Mouse (Mus musculus) kidney, adult 8-10 months (tissue): Measurements from ENCODE around the gene Fam161a.

Source experiments
- DNase-seq, 2 experiments: peaks; one replicate each; pipeline ENCODE4 v3.0.0; 2022

Gene Fam161a

DNA sequence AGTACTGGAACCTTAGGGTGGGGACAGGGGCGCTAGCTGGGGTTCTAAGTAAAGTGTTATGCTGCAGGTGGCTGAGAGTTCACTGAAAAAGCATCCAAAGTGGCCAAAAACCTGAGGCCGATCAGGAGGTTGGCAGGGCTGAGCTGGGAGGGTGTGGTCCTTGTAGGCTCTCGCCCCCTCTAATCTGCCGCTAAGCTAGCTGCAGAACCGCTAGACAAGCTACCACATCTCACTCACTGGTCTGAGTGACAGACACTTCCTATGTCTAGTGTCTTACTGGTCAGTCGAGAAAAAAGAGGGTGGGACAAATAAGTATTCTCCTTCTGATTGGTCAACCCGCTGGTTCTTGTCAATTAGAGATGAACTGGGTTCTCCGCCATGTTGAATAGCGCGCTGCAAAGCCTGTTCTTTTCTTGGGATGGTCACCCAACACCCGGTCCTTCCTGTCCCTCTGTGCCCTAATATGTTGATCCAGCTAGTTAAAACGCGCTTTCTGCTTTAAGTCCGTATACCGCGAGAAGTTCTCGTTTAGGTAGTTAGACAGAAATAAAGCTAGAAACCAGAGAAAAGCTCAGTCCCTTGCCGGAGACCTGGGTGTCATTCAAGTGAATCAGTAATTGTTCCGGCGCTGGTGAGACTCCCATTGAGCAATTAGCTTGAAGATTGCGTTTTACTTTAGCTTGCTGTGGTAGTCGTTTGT lies at the start of gene Fam161a:
TSS of gene Fam161a (plus strand) at position 51 of the 700 bp plus-strand sequence.
- DNase-seq, result peak; percentile 83 to 91

DNA sequence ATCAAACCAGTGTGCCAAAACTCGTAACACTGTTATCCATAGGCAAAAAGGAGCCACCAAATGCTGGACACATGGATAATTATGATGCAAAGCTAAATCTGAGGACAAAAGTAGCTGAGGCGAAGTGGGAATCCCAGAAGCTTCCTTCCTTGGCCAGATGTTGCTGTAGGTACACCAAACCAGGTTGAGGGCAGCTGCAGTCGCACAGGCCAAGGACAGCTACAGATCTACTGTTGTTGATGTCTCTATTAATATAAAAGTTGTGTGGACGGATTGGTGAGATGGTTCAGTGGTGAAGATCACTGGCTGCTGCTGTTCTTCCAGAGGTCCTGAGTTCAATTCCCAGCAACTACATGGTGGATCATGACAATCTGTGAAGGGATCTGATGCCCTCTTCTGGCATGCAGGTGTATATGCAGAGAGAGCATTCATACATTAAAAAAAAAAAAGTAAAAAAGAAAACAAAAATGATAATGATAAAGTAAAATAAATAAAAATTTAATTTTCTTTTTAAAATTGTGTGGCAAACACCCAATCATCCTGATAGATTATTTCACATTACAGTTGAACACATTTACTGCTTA lies 49.4 kb upstream of the Fam161a start:
- DNase-seq, result no peak

DNA sequence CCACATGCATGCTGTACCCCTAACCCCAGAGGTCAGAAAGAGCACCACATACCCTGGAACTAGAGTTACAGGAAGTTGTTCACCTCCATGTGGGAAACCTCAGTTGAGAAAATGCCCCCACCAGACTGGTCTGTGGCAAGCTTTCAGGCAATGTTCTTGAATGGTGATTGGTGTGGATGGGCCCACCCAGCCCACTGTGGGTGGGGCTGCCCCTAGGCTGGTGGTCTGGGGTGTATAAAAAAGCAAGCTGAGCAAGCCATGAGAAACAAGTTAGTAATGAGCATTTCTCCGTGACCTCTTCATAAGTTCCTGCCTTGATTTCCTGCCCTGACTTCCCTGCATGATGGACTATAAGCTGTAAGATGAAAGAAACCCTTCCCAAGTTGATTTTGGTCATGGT lies 45.2 kb upstream of the Fam161a start:
- DNase-seq, result no peak

DNA sequence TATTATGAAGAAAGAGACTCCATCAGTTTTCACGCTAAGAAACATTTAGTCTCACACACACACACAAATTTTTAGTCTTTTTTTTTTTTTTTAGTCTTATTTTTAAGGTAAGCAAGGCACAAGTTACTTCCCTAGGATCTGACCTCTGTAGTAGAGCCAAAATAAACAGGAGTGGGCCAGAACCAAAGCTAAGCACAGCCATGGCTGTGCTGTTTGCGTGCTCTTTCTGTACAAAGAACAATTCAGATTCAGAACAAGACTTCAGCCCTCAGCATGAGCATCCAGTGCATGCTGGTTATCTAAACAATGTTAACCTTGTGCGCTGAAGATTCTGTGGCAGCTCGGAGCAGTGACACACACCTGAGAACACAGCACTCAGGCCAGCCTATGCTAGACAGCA lies 42.9 kb upstream of the Fam161a start:
- DNase-seq, result no peak

DNA sequence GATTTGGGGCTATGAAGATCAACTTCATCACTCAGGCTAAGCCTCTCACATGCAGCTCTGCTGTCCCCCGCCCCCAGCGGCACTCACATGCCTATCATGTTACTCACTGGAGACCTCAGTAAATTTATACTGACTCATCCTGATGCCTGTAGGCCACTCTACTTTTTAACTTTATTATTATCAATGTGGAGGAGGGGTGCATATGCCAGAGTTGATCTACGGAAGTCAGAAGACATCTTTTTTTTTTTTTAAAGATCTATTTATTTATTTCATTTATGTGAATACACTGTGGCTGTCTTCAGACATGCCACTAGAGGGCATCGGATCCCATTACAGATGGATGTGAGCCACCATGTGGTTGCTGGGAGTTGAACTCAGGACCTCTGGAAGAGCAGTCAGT lies 41.8 kb upstream of the Fam161a start:
- no peak for DNase-seq

DNA sequence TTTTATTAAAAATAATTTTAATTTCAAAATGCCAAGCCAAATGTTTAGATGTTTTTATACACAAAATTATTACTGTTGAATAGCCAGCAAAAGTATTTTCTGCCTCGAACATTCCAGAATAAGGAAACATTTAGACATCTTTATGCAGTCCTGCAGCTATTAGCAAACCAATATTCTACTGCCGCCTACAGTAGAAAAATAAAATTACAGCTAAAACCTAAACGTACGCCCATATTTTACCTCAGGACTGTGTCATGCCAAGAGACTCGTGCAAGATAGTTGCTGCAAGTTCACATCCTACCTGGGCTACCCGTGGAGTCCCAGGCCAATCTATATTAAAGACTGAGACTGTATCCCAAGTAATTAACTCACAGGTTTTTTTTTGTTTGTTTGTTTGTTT lies 37.8 kb upstream of the Fam161a start:
- DNase-seq, result peak in 1 of 2 experiments; percentile 29

DNA sequence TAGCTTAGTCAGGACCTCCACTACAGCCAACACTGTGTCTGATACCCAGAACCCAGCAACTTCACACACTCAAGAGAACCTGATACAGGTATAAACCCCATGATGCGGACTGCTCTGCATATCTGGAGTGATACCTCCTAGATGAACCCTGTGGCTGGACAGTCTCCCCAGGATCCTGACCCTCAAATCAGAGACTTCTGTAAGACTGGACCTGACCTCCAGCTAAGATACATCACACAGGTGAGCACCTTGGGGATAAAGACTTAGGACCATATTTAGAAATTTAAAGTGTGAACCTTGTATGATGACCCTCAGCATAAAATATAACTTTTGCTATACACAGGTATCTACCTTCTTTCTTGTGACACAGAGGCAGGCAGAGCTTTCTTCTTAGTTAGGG lies 36.8 kb upstream of the Fam161a start:
- DNase-seq, result no peak

DNA sequence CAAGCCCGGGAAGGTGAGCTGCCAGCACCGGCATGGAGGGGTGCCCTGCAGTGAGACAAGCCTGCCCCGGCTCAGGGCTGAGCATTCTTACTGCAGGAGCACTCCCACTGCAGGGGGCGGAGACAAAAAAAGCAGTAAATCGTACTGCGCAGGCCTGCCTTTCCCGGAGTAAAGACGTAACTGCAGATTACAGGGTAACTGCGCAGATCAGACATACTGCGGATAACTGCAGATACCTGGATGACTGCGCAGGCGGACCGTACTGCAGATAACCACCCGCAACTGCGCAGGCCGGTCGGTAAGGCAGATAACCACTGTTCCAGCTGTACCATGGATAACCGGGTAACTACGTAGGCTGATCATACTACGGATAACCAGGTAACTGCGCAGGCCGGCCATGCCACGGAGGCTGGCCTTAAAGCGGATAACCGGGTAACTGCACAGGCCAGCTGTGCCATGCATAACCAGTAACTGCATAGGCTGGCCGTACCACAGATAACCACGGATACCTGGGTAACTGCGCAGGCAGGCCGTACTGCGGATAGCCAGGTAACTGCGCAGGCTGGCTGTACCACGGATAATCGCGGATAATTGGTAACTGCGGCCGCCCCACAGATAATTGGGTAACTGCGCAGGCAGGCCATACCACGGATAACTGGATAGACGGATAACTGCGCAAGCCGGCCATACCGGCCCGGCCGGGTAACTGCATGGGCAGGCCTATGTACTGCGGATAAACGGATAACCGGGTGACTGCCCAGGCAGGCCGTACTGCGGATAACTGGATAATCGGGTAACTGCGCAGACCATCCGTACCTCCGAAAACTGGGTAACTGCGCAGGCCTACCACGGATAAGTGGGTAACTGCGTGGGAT lies 35.3 kb upstream of the Fam161a start, which contains the start of gene Zrsr1:
TSS of gene Zrsr1 (plus strand) at position 171 of the 875 bp plus-strand sequence.
- DNase-seq, result peak; percentile 80 to 83

DNA sequence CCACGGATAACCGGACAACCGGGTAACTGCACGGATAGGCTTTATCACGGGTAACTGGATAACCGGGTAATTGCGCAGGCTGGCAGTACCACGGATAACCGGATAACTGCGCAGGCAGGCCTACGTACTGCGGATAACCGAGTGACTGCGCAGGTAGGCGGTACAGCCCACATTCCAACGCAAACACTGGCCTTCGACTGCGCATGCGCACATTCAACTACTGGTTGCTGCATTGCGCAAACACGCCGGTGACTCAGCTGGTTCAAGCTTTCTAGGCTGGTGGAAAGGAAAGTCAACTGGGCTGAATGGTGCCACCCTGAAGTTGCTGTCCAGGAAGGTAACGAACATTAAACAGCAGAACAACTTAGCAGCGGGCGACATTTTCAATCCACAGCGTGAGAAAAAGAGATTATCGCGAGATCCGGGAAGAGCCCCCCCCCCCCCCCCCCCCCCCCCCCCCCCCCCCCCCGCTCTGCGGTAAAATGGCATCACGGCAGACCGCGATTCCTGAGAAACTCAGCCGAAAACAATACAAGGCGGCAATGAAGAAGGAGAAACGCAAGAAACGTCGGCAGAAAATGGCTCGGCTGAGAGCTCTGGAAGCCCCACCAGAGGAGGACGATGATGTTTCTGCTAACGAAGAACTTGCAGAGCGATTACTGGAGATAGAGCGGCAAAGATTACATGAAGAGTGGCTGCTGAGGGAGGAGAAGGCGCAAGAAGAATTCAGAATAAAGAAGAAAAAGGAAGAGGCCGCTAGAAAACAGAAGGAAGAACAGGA lies 34.4 kb upstream of the Fam161a start:
- DNase-seq, result peak; percentile 80 to 84

DNA sequence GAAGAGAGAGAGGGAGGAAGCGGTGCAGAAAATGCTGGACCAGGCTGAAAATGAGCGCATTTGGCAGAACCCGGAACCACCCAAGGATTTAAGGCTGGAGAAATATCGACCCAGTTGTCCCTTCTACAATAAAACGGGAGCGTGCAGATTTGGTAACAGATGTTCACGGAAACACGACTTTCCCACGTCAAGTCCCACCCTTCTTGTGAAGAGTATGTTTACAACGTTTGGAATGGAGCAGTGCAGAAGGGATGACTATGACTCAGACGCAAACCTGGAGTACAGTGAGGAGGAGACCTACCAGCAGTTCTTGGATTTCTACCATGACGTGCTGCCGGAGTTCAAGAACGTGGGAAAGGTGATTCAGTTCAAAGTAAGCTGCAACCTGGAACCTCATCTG lies 33.7 kb upstream of the Fam161a start:
- DNase-seq, result no peak

DNA sequence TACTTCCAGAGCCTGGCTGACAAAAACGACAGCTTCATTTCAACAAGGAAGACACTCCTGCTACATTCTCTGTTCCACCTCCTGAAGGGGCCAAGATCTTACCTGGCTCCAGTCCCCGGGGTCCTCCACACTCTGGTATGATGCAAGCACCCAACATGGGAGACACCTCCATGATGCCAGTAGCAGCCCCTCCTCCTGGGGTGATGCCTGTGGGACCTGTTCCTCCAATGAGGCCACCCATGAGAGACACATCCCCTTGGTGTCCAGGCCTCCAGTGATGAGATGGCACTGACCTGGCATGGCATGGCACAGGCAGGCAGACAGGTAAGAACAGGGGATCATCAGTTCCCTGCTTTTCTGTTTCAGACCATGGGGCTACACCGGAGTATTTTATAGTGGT lies 29.1 kb upstream of the Fam161a start:
- DNase-seq, result no peak

DNA sequence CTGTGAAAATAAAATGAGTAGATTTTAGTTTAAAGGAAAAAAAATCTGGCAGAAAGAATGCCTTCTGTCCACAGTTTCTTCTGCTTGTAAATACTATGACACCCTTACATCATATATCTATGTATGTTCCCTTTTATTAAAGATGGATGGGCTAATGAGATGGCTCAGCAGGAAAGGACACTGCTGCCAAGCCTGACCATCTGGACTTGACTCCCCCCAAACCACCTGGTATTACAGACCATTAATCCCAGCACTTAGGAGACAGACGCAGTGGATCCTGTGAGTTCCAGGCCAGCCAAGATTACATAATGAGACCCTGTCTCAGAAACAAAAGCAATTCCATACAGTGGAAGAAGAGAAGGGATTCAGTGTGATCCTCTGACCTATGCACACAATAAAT lies 28.6 kb upstream of the Fam161a start:
- no peak for DNase-seq

DNA sequence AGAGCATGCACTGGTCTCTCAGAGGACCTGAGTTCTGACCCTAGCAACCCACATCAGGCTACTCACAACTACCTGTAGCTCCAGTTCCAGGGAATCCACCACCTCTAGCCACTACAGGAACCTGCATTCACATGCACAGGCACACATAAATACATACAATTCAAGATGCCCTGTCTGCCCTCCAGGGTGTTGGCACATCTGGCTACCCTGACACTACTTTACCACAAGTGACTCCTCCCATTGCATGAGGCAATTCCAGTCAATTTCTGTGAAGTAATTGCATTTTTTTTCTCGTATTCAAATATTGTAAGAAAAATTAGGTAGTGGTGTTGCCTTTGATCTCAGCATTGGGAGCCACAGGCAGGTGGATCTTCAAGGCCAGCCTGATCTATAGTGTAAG lies 28.1 kb upstream of the Fam161a start:
- DNase-seq, result no peak

DNA sequence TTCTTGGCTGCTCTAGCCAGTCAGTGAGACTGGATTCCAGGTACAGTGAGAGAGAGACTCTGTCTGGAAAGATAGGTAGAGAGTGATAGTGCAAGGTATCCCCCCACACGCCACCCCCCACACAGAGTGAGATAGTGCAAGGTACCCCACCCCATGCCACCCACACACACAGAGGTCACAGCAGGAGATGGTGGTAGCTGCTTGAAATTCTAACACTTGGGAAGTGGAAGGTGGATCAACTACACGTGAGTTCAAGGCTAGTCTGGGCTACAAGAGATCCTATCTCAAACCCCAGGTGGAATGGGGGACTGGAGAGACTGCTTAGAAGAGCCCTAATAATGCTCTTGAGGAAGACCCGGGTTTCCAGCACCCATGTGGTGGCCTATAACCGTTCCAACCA lies 26.3 kb upstream of the Fam161a start:
- no peak for DNase-seq

DNA sequence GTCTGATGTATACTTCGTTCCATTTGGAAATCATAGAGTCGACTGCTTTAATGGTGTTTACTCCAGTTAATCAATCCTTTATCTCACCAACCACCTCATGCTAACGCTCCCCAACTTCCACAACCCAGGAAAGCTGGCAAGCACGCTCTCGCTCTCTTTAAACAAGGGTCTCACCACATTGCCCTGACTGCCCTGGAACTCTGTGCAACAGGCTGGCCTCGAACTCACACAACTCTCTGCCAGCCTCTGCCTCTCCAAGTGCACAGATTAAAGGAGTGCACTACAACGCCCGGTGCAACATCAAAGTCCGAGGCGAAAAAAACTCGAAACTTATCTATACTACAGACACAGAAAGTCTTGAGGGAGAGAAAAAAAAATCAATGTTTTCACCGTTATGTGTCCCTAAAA lies 25.8 kb upstream of the Fam161a start:
- peak in 1 of 2 experiments; percentile 41 for DNase-seq

DNA sequence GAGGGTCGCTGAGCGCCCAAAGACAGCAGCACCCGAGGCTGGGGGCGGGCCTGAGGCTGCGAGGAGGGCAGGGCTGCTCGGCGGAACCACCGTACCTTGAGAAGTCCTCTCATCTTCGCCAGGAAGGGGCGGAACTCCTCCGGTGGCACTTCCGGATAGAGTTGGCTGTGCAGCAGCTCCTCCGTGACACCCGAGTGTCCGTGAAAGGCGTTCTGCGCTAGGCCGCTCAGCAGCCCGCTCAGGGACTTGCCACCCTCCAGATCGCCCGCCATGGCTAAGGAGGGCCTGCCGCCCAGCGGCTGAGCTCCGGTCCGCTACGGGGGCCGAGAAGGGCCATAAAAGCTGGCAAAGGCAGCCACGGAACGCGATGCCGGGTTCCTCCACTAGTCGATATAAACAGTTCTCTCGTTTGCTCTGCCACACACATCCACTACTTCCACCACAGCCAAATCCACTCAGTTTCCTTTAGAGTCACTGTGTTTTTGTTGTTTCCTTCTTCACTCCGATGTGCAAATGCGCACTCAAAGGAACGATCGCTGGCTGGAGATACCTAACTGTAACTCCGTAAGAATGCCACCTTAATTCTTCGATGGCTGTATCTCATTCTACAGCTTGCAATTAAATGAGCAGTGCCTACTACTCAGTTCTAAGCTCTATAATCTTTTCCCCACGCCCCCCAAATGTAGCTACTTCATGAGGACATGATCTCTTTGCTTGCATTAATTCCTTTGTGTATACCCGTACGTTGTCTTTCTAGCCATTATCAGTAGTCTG lies 25.2 kb upstream of the Fam161a start, which contains the start of the genes Gm28048 and Commd1:
TSS of gene Gm28048 (minus strand) at position 107 of the 774 bp plus-strand sequence.
TSS of gene Commd1 (minus strand) at position 399 of the 774 bp plus-strand sequence.
- peak; percentile 93 to 96 for DNase-seq

DNA sequence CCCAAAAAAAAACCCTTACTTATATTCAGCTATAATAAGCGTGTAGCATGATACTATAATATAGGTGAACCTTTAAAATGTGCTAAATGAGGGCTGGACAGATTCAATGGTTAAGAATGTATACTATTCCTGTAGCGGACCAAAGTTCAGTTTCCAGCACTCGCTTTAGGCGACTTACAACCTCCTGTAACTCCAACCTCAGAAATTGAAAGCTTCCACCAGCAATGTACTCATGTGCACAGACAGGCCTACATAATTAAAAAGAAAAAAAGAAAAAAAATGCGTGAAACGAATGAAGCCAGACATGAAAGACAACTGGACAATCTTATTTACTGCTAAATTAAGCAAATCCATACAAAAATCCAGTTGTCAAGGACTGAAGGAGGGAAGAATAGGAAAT lies 24.5 kb upstream of the Fam161a start:
- DNase-seq, result no peak

DNA sequence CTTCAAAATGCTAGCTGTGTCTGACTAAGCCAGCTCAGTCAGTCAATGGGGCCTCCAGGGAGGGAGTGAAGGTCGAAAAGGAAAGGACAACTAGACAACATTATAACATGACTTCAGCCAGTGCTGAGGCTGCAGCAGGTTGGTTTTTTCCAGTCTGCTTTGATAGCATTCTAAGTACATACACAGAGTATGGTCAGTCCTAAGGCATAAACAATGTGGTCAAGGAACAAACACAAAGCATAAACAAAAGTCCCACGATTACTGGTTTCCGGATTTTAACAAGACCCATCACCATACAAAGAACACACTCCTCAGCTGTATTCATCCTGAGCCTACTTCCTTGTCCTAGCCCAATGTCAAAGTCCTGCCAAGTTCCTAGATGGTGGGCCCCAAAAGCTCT lies 21.8 kb upstream of the Fam161a start:
- no peak for DNase-seq

DNA sequence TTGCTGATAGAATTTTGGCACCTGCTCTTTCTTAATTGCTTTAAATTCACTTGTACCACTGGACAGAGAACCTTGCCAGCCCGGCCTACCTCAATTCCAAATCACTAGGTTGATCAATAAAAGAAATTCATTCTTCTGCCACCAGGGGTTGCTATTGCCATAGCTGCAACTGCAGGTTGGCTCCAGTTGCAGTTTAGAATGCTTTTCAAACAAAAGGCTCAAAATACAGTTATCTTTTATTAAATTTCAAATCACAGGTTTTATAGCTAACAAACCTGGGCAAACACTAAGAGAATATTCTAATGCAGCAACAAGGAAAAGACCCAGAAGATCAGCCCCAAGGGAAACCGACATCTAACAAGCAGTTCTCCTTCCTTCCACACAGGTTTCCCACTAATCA lies 20.0 kb upstream of the Fam161a start:
- peak; percentile 44 to 58 for DNase-seq

DNA sequence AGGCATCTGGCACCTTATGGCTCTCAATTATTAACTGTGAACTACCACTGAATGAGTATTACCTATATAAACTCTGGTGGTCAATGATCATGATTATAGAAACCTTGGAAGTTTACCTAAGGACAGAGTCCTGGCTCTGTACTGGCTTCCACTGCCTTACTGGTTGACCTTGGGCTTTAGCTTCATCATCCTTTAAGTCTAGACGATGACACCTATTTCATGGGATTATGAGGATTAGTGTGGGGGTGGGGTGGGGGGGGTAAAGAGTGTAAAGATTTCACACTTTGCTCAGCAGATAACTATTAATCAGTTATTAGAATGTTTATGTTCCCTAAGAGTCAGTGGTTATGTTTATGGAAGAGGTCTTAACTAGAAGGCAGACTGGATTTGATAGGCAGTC lies 17.5 kb upstream of the Fam161a start:
- no peak for DNase-seq

DNA sequence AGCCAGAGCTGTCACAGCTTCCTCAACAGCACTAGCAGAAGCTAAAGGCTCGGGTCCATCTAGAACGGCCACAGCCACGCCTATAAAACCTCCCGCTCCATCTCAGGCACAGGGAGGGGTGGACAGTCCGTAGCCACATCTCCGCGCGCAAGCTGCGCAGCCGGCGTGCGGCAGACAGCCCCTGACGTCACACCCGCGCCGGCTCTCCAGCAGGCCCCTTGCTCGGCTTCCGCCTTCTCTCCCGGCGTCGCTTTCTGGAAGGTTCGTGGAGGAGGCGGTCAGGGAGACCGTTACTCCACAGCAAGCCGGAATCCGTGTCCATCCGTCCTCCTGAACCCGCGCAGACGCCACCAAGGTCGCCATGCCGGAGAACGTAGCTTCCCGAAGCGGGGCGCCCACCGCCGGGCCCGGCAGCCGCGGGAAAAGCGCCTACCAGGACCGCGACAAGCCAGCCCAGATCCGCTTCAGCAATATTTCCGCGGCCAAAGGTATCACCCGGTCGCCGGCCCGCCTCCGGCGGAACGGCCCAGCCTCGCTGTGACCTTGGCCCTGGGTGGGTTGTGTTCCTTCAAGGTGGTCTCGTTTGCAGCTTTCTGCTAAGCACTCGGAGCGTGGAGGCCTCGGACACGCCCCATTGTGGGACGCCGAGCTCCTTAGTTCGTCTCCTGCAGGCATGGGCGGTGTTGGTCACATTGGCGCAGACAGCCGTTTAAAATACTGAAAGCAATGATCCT lies 16.8 kb upstream of the Fam161a start, which contains the start of gene Cct4:
TSS of gene Cct4 (plus strand) at position 127 of the 734 bp plus-strand sequence.
- DNase-seq, result peak; percentile 92
